27 mouse cellular contexts compared by ENCODE assay signal in the genomic region with DNA sequence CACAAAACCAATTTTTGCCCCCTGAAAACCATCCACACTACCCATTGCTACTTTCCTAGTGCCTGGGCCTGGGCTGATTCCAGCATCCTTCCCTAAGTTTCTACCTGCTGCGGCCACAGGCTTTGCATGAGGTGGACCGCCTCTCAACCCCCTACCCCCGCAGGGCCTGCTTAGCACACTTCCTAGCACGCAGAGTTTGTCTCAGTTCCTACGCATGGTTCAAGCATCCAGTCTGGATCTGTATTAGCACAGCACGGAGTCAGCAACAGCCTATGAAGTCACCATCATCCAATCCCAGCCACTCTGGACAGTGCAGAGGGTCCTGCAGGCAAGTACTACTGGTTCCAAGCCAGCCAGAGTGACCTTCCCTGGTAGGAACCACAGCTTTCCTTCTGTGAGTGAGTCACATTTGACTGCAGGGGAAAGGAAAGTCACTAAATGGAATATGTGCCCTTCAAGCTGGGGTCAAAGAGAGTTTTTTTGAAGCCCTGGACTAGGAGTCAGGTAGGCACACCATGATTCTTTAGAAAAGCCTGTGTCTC.
DNase-seq lines count a peak whose midpoint lies in the region; ATAC-seq lines count a peak whose summit lies in the region.
"Had no signal": no experiment of that assay in that cellular context is flagged by ENCODE, and none has a peak within 500 bp of the region (broad histone marks: within the 10 kb centered on the region; RNA-seq: fewer than 3 reads in every experiment).

No protein-coding gene starts in this region.

- peaks cover 19% of the 10 kb centered on the region for H3K4me1 ChIP-seq in embryonic facial prominence, embryonic 12.5 days

- no peaks in the 10 kb centered on the region for H3K36me3 ChIP-seq in embryonic facial prominence, embryonic 12.5 days
- H3K36me3 ChIP-seq: embryonic facial prominence, embryonic 13.5 days; forebrain, embryonic 12.5 days; heart, embryonic 15.5 days; liver, embryonic 13.5 days; stomach, embryonic 15.5 days had no signal

- no peak for ATAC-seq in embryonic facial prominence, embryonic 12.5 days (ENCODE audit: insufficient number of reproducible peaks, insufficient read depth, low FRiP score, low TSS enrichment)
- ATAC-seq: intestine, postnatal 0 days; midbrain, embryonic 16.5 days had no signal

- no peak overlapping the region for H3K9ac ChIP-seq in embryonic facial prominence, embryonic 12.5 days
- H3K9ac ChIP-seq: embryonic facial prominence, embryonic 13.5 days; forebrain, embryonic 12.5 days; heart, embryonic 15.5 days; hindbrain, embryonic 14.5 days; liver, embryonic 13.5 days; stomach, embryonic 15.5 days had no signal

- WGBS in embryonic facial prominence, embryonic 12.5 days = 62% methylated on average over 6 of the region's 6 CpGs

- intact Hi-C loops in heart, postnatal 25 days (cut with DNase I) = no loop called here

- H3K4me3 ChIP-seq in embryonic facial prominence, embryonic 12.5 days = no peak overlapping the region
- H3K4me3 ChIP-seq: embryonic facial prominence, embryonic 13.5 days; forebrain, embryonic 12.5 days; heart, embryonic 15.5 days; liver, embryonic 13.5 days; stomach, embryonic 15.5 days had no signal

- no peak overlapping the region for H3K4me2 ChIP-seq in embryonic facial prominence, embryonic 12.5 days (replicated peaks)
- H3K4me2 ChIP-seq: embryonic facial prominence, embryonic 13.5 days; forebrain, embryonic 12.5 days; heart, embryonic 15.5 days; hindbrain, embryonic 14.5 days; liver, embryonic 13.5 days; midbrain, embryonic 11.5 days; stomach, embryonic 15.5 days had no signal

- no peaks in the 10 kb centered on the region for H3K9me3 ChIP-seq in embryonic facial prominence, embryonic 12.5 days
- H3K9me3 ChIP-seq: embryonic facial prominence, embryonic 13.5 days; forebrain, embryonic 12.5 days; heart, embryonic 15.5 days; liver, embryonic 13.5 days; stomach, embryonic 15.5 days had no signal

- peak; percentile 38 for DNase-seq in adrenal gland, postnatal 14 days
- no peak for DNase-seq in adrenal gland, adult 8-10 months
- peak; percentile 78 for DNase-seq in heart, adult 11 months
- no peak for DNase-seq in heart, postnatal 25 days (ENCODE audit: low spot score)
- DNase-seq in NIH3T3 (ENCODE audit: low read depth) = peak; percentile 33
- no peak for DNase-seq in layer of hippocampus, adult 8-10 months (ENCODE audit: low spot score in 2 of 2)
- no peak for DNase-seq in testis, postnatal 10 days (ENCODE audit: low spot score)
- DNase-seq: cerebellum, adult 9-10 months; cerebellum, postnatal 36 days; heart, postnatal 36 days; kidney, adult 9 months; kidney, postnatal 10 days; layer of hippocampus, adult 9-11 months; liver, embryonic 13.5 days; lung, adult 18-20 months; lung, postnatal 14 days; right cerebral cortex, postnatal 25 days; thymus, postnatal 25 days had no signal

- H3K27ac ChIP-seq in embryonic facial prominence, embryonic 12.5 days = 0 out of 2 replicates have a peak overlapping the region, but pooled peaks have one; percentile 8
- H3K27ac ChIP-seq: forebrain, embryonic 12.5 days; hindbrain, embryonic 14.5 days; liver, embryonic 13.5 days had no signal

- no peaks in the 10 kb centered on the region for H3K27me3 ChIP-seq in embryonic facial prominence, embryonic 12.5 days
- H3K27me3 ChIP-seq: embryonic facial prominence, embryonic 13.5 days; forebrain, embryonic 12.5 days; heart, embryonic 15.5 days; stomach, embryonic 15.5 days had no signal

Comparison
In these comparisons a context has a peak if more than half of its experiments do, and no peak if none do; other contexts are left out.
1. DNase-seq: peak in adrenal gland, postnatal 14 days (single experiment), heart, adult 11 months (single experiment) and NIH3T3 (single experiment); none in adrenal gland, adult 8-10 months (single experiment), heart, postnatal 25 days (single experiment), layer of hippocampus, adult 8-10 months (0 of 2) and testis, postnatal 10 days (single experiment).